Mouse (Mus musculus) hindbrain, postnatal 0 days (tissue): ENCODE measurements around the gene Slc7a5. TPM values are rescaled to one million over a fixed set of nuclear protein-coding genes. Genes with fewer than 3 reads are reported as not detected.
A peak's percentile ranks its signal among the peaks of the same experiment; 100 is the strongest.

ENCODE experiments used
- ATAC-seq: fragments of 200-750 bp; cut with Nextera tagmentation; 2 replicates; pipeline ENCODE4 v1.8.0; 2017; ENCODE audit warnings: mild to moderate bottlenecking, moderate TSS enrichment, moderate library complexity
- DNase-seq: peaks from one replicate; pipeline ENCODE4 v3.0.0-alpha.2; 2015; ENCODE audit warnings: low spot score
- H3K27ac ChIP-seq: fragments of 300-500 bp; sonication (generic); 2 replicates; pipeline ENCODE4 v1.5.1; 2014; ENCODE audit warnings: mild to moderate bottlenecking
- H3K27me3 ChIP-seq: fragments of 300-500 bp; sonication (generic); 2 replicates; pipeline ENCODE4 v1.6.1; 2014; ENCODE audit warnings: low read length, mixed read lengths; ENCODE audit not compliant: insufficient read depth
- H3K36me3 ChIP-seq: fragments of 300-500 bp; sonication (generic); 2 replicates; pipeline ENCODE4 v1.6.1; 2014; ENCODE audit warnings: low read length, mixed read lengths; ENCODE audit not compliant: insufficient read depth
- H3K4me1 ChIP-seq: fragments of 300-500 bp; sonication (generic); 2 replicates; pipeline ENCODE4 v1.6.1; 2014; ENCODE audit warnings: antibody characterized with exemption, low read length, mixed read lengths; ENCODE audit not compliant: insufficient read depth
- H3K4me2 ChIP-seq: fragments of 300-500 bp; sonication (generic); 2 replicates; pipeline ENCODE4 v1.6.1; 2014; ENCODE audit warnings: low read depth, mild to moderate bottlenecking, low read length, moderate library complexity, mixed read lengths
- H3K4me3 ChIP-seq: fragments of 300-500 bp; sonication (generic); 2 replicates; pipeline ENCODE4 v1.5.1; 2014; ENCODE audit warnings: low read length
- H3K9ac ChIP-seq: fragments of 300-500 bp; sonication (generic); replicated peaks from 2 replicates; pipeline ENCODE4 v1.6.1; 2014; ENCODE audit warnings: mild to moderate bottlenecking, low read length, moderate library complexity, mixed read lengths
- H3K9me3 ChIP-seq: fragments of 300-500 bp; sonication (generic); 2 replicates; pipeline ENCODE4 v1.6.1; 2016; ENCODE audit warnings: low read length, mixed read lengths
- CTCF ChIP-seq: IDR thresholded peaks from 2 replicates; pipeline ENCODE4 v1.5.1; 2016; ENCODE audit warnings: antibody characterized with exemption, control low read depth, low read depth
- WGBS: fragments of 180-500 bp; shearing (Covaris S2); extraction: QIAGEN DNeasy Blood & Tissue Kit; methylation state at CpG from one replicate; pipeline ENCODE4 v1.1.7; 2014; 5-methylcytosine and 5-hydroxymethylcytosine counted together
- polyA plus RNA-seq: library from polyadenylated mRNA; unstranded; fragments of >200 nt; fragmentation: Nextera tagmentation; extraction: Ambion mirVana; gene quantifications from 2 replicates; pipeline ENCODE4 v1.2.1, GENCODE M21; 2015
- total RNA-seq: library from RNA; depleted of rRNA; stranded (reverse); fragments of >200 nt; gene quantifications from 2 replicates; pipeline ENCODE4 v1.2.3, GENCODE M21; 2014

Slc7a5 gene
- total and polyA plus RNA-seq, 2 experiments from 2014 or later: 72.1 to 148 TPM

GRCm38 (mm10) chr8:121930047-121930446 lies 22.6 kb upstream of the Slc7a5 start:
- no peak overlapping the region for H3K4me2 ChIP-seq
- WGBS: 86% methylated on average over 4 of the region's 4 CpGs

GRCm38 (mm10) chr8:121927316-121927715 lies 19.8 kb upstream of the Slc7a5 start:
- DNase-seq: peak; percentile 76
- ATAC-seq: peak; percentile 46
- peak; percentile 70 for TF ChIP-seq CTCF
- Histone ChIP-seq H3K36me3 (no peaks in the 10 kb centered on the region), H3K4me3 (no peak overlapping the region), H3K9ac (no peak overlapping the region), H3K27me3 (no peaks in the 10 kb centered on the region), H3K27ac (no peak overlapping the region), H3K9me3 (no peaks in the 10 kb centered on the region), H3K4me2 (no peak overlapping the region), H3K4me1 (no peaks in the 10 kb centered on the region)
- 47% methylated on average over 8 of the region's 8 CpGs for WGBS

More at GRCm38 (mm10) chr8:121930047-121930446, 22.6 kb upstream of the Slc7a5 start:
- Histone ChIP-seq H3K27ac (no peak overlapping the region), H3K27me3 (no peaks in the 10 kb centered on the region), H3K4me3 (no peak overlapping the region), H3K4me1 (peaks cover 11% of the 10 kb centered on the region), H3K36me3 (no peaks in the 10 kb centered on the region), H3K9me3 (no peaks in the 10 kb centered on the region), H3K9ac (no peak overlapping the region)
- no peak for TF ChIP-seq CTCF
- ATAC-seq (no peak), DNase-seq (no peak)

- DNase-seq (no peak), ATAC-seq (no peak)
- Histone ChIP-seq H3K36me3 (no peaks in the 10 kb centered on the region), H3K4me2 (no peak overlapping the region), H3K27ac (no peak overlapping the region), H3K9ac (no peak overlapping the region), H3K27me3 (no peaks in the 10 kb centered on the region), H3K4me3 (no peak overlapping the region), H3K9me3 (no peaks in the 10 kb centered on the region), H3K4me1 (no peaks in the 10 kb centered on the region)
- WGBS: 70% methylated on average over 8 of the region's 8 CpGs
- no peak for TF ChIP-seq CTCF
Measured at GRCm38 (mm10) chr8:121926266-121926665, 18.8 kb upstream of the Slc7a5 start.

- WGBS: 28% methylated on average over 10 of the region's 10 CpGs
- Histone ChIP-seq H3K36me3 (no peaks in the 10 kb centered on the region), H3K4me3 (no peak overlapping the region), H3K9me3 (no peaks in the 10 kb centered on the region), H3K9ac (no peak overlapping the region), H3K4me1 (no peaks in the 10 kb centered on the region), H3K27me3 (no peaks in the 10 kb centered on the region), H3K27ac (no peak overlapping the region), H3K4me2 (no peak overlapping the region)
- DNase-seq: peak; percentile 93
- TF ChIP-seq CTCF: peak; percentile 97
- 0 out of 2 replicates have a peak, but pooled peaks have one; percentile 43 for ATAC-seq
Measured at GRCm38 (mm10) chr8:121925624-121926023, 18.1 kb upstream of the Slc7a5 start.

- no peaks in the 10 kb centered on the region for H3K27me3 ChIP-seq
- ATAC-seq: no peak
- no peak for TF ChIP-seq CTCF
- no peaks in the 10 kb centered on the region for H3K36me3 ChIP-seq
- no peak overlapping the region for H3K9ac ChIP-seq
- H3K9me3 ChIP-seq: no peaks in the 10 kb centered on the region
- WGBS: 86% methylated on average over 5 of the region's 5 CpGs
- H3K4me3 ChIP-seq: no peak overlapping the region
- H3K4me1 ChIP-seq: no peaks in the 10 kb centered on the region
- H3K4me2 ChIP-seq: no peak overlapping the region
- H3K27ac ChIP-seq: no peak overlapping the region
- DNase-seq: no peak
Measured at GRCm38 (mm10) chr8:121924681-121925080, 17.2 kb upstream of the Slc7a5 start.

GRCm38 (mm10) chr8:121922101-121922500 lies 14.6 kb upstream of the Slc7a5 start:
- ATAC-seq: peak; percentile 56; the same call in 1 of the 2 replicates
- Histone ChIP-seq H3K4me3 (no peak overlapping the region), H3K4me1 (no peaks in the 10 kb centered on the region)

GRCm38 (mm10) chr8:121921582-121921981 lies 14.1 kb upstream of the Slc7a5 start:
- no peak for DNase-seq
- Histone ChIP-seq H3K9me3 (no peaks in the 10 kb centered on the region), H3K27me3 (no peaks in the 10 kb centered on the region), H3K36me3 (no peaks in the 10 kb centered on the region), H3K4me3 (no peak overlapping the region), H3K4me1 (no peaks in the 10 kb centered on the region), H3K27ac (peak overlapping the region; percentile 54), H3K9ac (no peak overlapping the region), H3K4me2 (no peak overlapping the region)
- no peak for ATAC-seq
- WGBS: 74% methylated on average over 8 of the region's 8 CpGs
- TF ChIP-seq CTCF: no peak

More at GRCm38 (mm10) chr8:121922101-121922500, 14.6 kb upstream of the Slc7a5 start:
- TF ChIP-seq CTCF: no peak
- no peaks in the 10 kb centered on the region for H3K36me3 ChIP-seq
- WGBS: 59% methylated on average over 8 of the region's 8 CpGs
- no peak overlapping the region for H3K9ac ChIP-seq
- no peak overlapping the region for H3K4me2 ChIP-seq
- H3K27me3 ChIP-seq: no peaks in the 10 kb centered on the region
- H3K27ac ChIP-seq: peak overlapping the region; percentile 54; the same call in 1 of the 2 replicates
- H3K9me3 ChIP-seq: no peaks in the 10 kb centered on the region
- DNase-seq: peak; percentile 37
